Mouse (Mus musculus) heart, embryonic 12.5 days (tissue): Measurements from ENCODE around the gene Agbl4. TPM values are rescaled to one million over a fixed set of nuclear protein-coding genes. Genes with fewer than 3 reads are reported as not detected.
A peak's percentile ranks its signal among the peaks of the same experiment; 100 is the strongest.

Experiments
- ATAC-seq: fragments of 200-750 bp; cut with Nextera tagmentation; 2 replicates; pipeline ENCODE4 v1.8.0; 2017; ENCODE audit warnings: moderate TSS enrichment, moderate library complexity; ENCODE audit not compliant: insufficient number of reproducible peaks, low FRiP score
- H3K27ac ChIP-seq: fragments of 300-500 bp; sonication (generic); 2 replicates; pipeline ENCODE4 v1.5.1; 2016; ENCODE audit warnings: mild to moderate bottlenecking, moderate library complexity; ENCODE audit not compliant: poor library complexity, severe bottlenecking
- H3K27me3 ChIP-seq: fragments of 300-500 bp; sonication (generic); replicated peaks from 2 replicates; pipeline ENCODE4 v1.6.1; 2016; ENCODE audit warnings: mild to moderate bottlenecking, moderate library complexity
- H3K36me3 ChIP-seq: fragments of 300-500 bp; sonication (generic); 2 replicates; pipeline ENCODE4 v1.6.1; 2016; ENCODE audit warnings: mild to moderate bottlenecking, moderate library complexity
- H3K4me1 ChIP-seq: fragments of 300-500 bp; sonication (generic); replicated peaks from 2 replicates; pipeline ENCODE4 v1.6.1; 2016; ENCODE audit warnings: mild to moderate bottlenecking
- H3K4me2 ChIP-seq: fragments of 300-500 bp; sonication (generic); 2 replicates; pipeline ENCODE4 v1.6.1; 2016; ENCODE audit warnings: mild to moderate bottlenecking, moderate library complexity
- H3K4me3 ChIP-seq: fragments of 300-500 bp; sonication (generic); 2 replicates; pipeline ENCODE4 v1.5.1; 2016; ENCODE audit warnings: mild to moderate bottlenecking
- H3K9ac ChIP-seq: fragments of 300-500 bp; sonication (generic); 2 replicates; pipeline ENCODE4 v1.6.1; 2016; ENCODE audit warnings: mild to moderate bottlenecking, moderate library complexity
- H3K9me3 ChIP-seq: fragments of 300-500 bp; sonication (generic); replicated peaks from 2 replicates; pipeline ENCODE4 v1.6.1; 2016; ENCODE audit warnings: mild to moderate bottlenecking, moderate library complexity
- WGBS: fragments of 180-500 bp; shearing (Covaris S2); methylation state at CpG from one replicate; pipeline ENCODE4 v1.1.7; 2016; 5-methylcytosine and 5-hydroxymethylcytosine counted together
- polyA plus RNA-seq: library from polyadenylated mRNA; unstranded; fragments of >200 nt; fragmentation: Nextera tagmentation; extraction: Ambion mirVana; gene quantifications from 2 replicates; pipeline ENCODE4 v1.2.1, GENCODE M21; 2016

The Agbl4 gene
- polyA plus RNA-seq, 1 experiment from 2014 or later, result 0.63 TPM

GRCm38 (mm10) chr4:111626118-111626830, 1228.8 kb downstream of the Agbl4 start:
- ATAC-seq, result peak; percentile 29; the same call in 1 of the 2 replicates
- no peaks in the 10 kb centered on the region for H3K4me1 ChIP-seq
- H3K36me3 ChIP-seq, result no peaks in the 10 kb centered on the region
- H3K4me2 ChIP-seq, result no peak overlapping the region
- 31% methylated on average over 8 of the region's 8 CpGs for WGBS
- H3K27me3 ChIP-seq, result no peaks in the 10 kb centered on the region
- no peak overlapping the region for H3K4me3 ChIP-seq
- H3K27ac ChIP-seq, result no peak overlapping the region
- no peak overlapping the region for H3K9ac ChIP-seq
- H3K9me3 ChIP-seq, result no peaks in the 10 kb centered on the region

GRCm38 (mm10) chr4:111632615-111633014, 1235.2 kb downstream of the Agbl4 start:
- Histone ChIP-seq H3K4me1 (no peaks in the 10 kb centered on the region), H3K9me3 (no peaks in the 10 kb centered on the region), H3K27ac (no peak overlapping the region), H3K9ac (no peak overlapping the region), H3K4me2 (no peak overlapping the region), H3K4me3 (no peak overlapping the region), H3K36me3 (no peaks in the 10 kb centered on the region), H3K27me3 (no peaks in the 10 kb centered on the region)
- ATAC-seq, result no peak
- WGBS, result 70% methylated on average over 1 of the region's 1 CpGs

DNA sequence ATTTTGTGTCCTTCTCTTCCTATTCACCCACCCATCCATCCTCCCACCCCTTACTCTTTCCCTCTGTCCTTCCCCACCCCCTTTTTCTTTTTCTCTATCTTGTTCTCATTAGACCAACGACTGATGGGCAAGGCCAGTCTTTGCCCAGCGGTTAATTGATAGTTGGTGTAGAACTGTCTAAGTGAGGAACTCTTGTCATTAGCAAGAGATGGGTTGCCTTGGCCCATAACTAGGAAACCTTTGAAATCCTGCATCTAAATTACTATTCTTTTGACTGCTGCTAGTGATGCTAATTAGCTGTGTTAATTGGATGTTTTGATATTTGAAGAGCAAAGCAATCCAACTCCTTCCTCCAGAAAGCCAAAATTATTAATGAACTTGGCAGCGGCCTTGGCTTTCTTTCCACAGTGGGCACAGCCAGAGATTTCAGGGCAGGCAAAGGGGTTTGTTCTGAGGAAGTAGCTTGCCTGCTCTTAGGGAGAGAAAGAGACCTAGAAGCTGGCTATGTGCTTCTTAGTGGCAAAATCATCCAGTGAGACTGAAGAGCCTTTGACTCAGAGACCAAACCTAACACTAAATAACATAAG, 1238.2 kb downstream of the Agbl4 start:
- H3K4me2 ChIP-seq, result no peak overlapping the region
- 73% methylated on average over 3 of the region's 3 CpGs for WGBS
- no peaks in the 10 kb centered on the region for H3K27me3 ChIP-seq
- no peak overlapping the region for H3K27ac ChIP-seq
- no peaks in the 10 kb centered on the region for H3K36me3 ChIP-seq
- no peak for ATAC-seq
- no peaks in the 10 kb centered on the region for H3K4me1 ChIP-seq
- no peak overlapping the region for H3K9ac ChIP-seq
- H3K9me3 ChIP-seq, result no peaks in the 10 kb centered on the region
- no peak overlapping the region for H3K4me3 ChIP-seq

DNA sequence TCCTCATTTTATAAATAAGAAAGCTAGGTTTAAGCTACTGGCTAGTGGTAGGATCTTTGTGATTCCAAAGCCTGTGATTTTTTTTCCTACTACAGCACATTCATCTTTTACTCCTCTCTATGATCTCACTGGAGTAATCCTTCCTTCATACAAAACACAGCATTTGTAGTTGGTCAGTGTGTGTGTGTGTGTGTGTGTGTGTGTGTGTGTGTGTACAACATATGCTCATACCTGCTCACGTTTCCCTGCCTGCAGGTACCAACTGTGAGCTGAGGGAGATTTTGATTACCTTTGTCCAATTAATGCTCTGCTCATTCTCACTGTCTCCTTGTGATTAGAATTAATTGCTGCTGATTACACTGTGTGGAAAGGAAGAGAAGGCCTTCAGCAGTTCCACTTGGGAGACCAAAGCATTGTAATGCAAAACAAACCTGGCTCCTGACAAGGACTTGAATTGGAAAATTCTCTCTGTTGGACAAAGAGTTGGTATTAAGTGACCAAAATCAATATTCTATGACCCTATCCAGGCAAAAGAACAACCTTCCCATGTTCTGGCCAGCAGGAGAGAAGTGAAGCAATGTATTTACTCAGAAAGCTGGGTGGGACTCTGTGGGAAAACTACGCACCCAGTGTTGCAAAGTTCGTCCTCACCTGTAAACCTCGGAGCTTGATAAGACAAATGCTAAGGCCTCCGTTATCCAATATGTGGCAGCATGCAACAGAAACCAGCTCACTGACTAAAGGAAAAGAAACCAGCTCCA, 1241.7 kb downstream of the Agbl4 start:
- Histone ChIP-seq H3K4me3 (no peak overlapping the region), H3K36me3 (no peaks in the 10 kb centered on the region), H3K9ac (no peak overlapping the region), H3K27ac (no peak overlapping the region), H3K4me1 (no peaks in the 10 kb centered on the region), H3K9me3 (no peaks in the 10 kb centered on the region), H3K27me3 (no peaks in the 10 kb centered on the region), H3K4me2 (no peak overlapping the region)
- ATAC-seq, result no peak
- WGBS, result 80% methylated on average over 5 of the region's 5 CpGs

- WGBS, result 34% methylated on average over 6 of the region's 6 CpGs
- Histone ChIP-seq H3K27ac (no peak overlapping the region), H3K9me3 (no peaks in the 10 kb centered on the region), H3K4me2 (peak overlapping the region; percentile 58), H3K36me3 (no peaks in the 10 kb centered on the region), H3K4me3 (peak overlapping the region; percentile 23), H3K27me3 (no peaks in the 10 kb centered on the region), H3K4me1 (0 out of 2 replicates have a peak, but pooled peaks cover 8% of the 10 kb centered on the region), H3K9ac (no peak overlapping the region)
- no peak; the same call in 1 of the 2 replicates for ATAC-seq
Measured at GRCm38 (mm10) chr4:111645117-111645830, 1247.8 kb downstream of the Agbl4 start.

GRCm38 (mm10) chr4:111645831-111646166, 1248.3 kb downstream of the Agbl4 start:
- 29% methylated on average over 1 of the region's 1 CpGs for WGBS
- no peak for ATAC-seq
- peak overlapping the region; percentile 23 for H3K4me3 ChIP-seq
- no peaks in the 10 kb centered on the region for H3K9me3 ChIP-seq
- H3K27ac ChIP-seq, result no peak overlapping the region
- H3K36me3 ChIP-seq, result no peaks in the 10 kb centered on the region
- H3K4me1 ChIP-seq, result 0 out of 2 replicates have a peak, but pooled peaks cover 8% of the 10 kb centered on the region
- no peak overlapping the region for H3K9ac ChIP-seq
- peak overlapping the region; percentile 58 for H3K4me2 ChIP-seq
- no peaks in the 10 kb centered on the region for H3K27me3 ChIP-seq

DNA sequence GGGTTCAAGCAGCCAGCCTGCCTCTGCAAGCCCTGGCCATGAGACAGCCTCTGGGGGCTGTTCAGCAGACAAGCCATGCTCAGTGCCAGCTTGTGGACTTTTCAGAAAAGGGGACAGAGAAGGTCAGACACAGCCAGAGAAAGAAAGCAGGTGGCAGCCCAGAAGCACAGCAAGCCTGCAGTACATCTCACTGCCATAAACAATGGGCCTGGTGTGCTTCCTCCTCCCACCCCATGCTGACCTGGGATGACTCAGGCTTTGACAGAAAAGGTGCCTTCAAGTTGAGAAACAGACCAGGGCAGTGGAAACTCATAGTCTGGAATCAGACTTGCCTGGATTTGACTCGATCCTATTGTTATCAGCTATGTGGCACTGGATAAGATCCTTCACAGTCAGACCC, 1256.0 kb downstream of the Agbl4 start:
- Histone ChIP-seq H3K9me3 (no peaks in the 10 kb centered on the region), H3K4me2 (no peak overlapping the region), H3K9ac (no peak overlapping the region), H3K4me3 (no peak overlapping the region), H3K4me1 (0 out of 2 replicates have a peak, but pooled peaks cover 2% of the 10 kb centered on the region), H3K36me3 (no peaks in the 10 kb centered on the region), H3K27me3 (no peaks in the 10 kb centered on the region), H3K27ac (no peak overlapping the region)
- peak; percentile 29; the same call in 1 of the 2 replicates for ATAC-seq
- 16% methylated on average over 1 of the region's 1 CpGs for WGBS

DNA sequence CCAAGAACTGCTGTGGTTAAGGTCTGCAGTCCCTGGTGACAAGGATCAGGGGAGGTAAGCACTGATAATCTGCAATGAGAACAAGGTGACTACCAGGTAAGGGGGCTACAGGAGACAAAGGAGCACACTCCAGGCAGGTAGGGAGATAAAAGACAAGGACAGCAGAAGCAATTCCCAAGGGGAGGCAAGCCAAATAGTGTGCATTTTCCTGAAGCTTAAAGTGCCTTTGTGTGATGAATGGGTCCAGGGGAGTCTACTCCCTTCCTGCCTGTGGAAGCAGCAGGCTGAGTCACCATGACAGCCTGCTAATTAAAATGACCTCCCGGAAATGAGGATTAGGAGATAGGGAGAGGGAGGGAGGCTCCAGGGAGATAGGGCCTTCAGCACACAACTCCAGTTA, 1266.3 kb downstream of the Agbl4 start:
- peaks cover 14% of the 10 kb centered on the region for H3K4me1 ChIP-seq
- no peaks in the 10 kb centered on the region for H3K36me3 ChIP-seq
- H3K27ac ChIP-seq, result peak overlapping the region; percentile 13; the same call in 1 of the 2 replicates
- no peak overlapping the region for H3K4me2 ChIP-seq
- H3K9ac ChIP-seq, result no peak overlapping the region
- H3K4me3 ChIP-seq, result no peak overlapping the region
- peak; percentile 74 for ATAC-seq
- 13% methylated on average over 1 of the region's 1 CpGs for whole genome bisulfite sequencing
- no peaks in the 10 kb centered on the region for H3K27me3 ChIP-seq
- no peaks in the 10 kb centered on the region for H3K9me3 ChIP-seq

GRCm38 (mm10) chr4:111664146-111664545, 1266.7 kb downstream of the Agbl4 start:
- H3K4me2 ChIP-seq, result no peak overlapping the region
- no peak overlapping the region for H3K9ac ChIP-seq
- H3K4me3 ChIP-seq, result no peak overlapping the region
- WGBS, result 37% methylated on average over 3 of the region's 3 CpGs
- ATAC-seq, result no peak
- no peaks in the 10 kb centered on the region for H3K9me3 ChIP-seq
- H3K27ac ChIP-seq, result no peak overlapping the region
- no peaks in the 10 kb centered on the region for H3K36me3 ChIP-seq
- H3K27me3 ChIP-seq, result no peaks in the 10 kb centered on the region
- H3K4me1 ChIP-seq, result peaks cover 14% of the 10 kb centered on the region

DNA sequence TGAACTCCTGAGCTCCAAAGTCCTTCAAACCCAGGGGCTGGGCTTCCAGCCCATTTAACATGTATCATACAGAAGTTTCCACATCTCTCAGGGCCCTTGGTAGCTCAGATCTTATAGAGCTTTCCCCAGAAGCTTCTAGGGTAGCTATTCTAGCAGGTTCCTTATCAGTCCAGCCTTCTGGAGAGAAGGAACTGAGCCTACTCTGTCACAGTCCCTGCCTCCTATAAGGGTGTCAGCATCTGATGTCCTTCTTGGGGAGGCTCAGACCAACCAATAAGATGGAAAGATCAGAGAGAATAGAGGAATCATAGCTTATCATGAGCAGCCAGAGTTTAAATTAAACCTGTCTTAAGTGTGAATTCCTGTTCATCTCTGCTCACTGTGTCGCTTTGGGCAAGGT, 1269.3 kb downstream of the Agbl4 start:
- Histone ChIP-seq H3K27ac (no peak overlapping the region), H3K4me3 (no peak overlapping the region), H3K4me1 (peaks cover 22% of the 10 kb centered on the region), H3K27me3 (no peaks in the 10 kb centered on the region), H3K36me3 (no peaks in the 10 kb centered on the region), H3K4me2 (no peak overlapping the region), H3K9ac (no peak overlapping the region), H3K9me3 (no peaks in the 10 kb centered on the region)
- WGBS, result 57% methylated on average over 1 of the region's 1 CpGs
- no peak for ATAC-seq

DNA sequence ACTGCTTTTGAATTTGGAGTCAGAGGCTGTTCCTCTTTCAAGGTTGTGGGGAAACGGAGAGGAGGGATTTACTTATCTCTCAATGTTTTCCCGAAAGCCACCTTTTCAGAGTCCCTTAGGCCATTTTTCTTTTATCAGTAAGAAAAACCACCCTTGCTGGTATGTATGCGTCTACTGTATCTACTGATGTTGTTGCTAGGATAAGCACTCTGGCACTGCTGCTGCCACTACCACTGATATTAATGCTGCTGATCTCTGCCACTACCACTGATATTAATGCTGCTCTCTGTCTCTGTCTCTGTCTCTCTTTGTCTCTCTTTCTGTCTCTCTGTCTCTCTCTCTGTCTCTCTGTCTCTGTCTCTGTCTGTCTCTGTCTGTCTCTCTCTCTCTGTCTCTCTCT, 1271.9 kb downstream of the Agbl4 start:
- no peak overlapping the region for H3K27ac ChIP-seq
- H3K9ac ChIP-seq, result no peak overlapping the region
- H3K4me3 ChIP-seq, result no peak overlapping the region
- no peaks in the 10 kb centered on the region for H3K27me3 ChIP-seq
- no peak overlapping the region for H3K4me2 ChIP-seq
- H3K9me3 ChIP-seq, result no peaks in the 10 kb centered on the region
- 32% methylated on average over 3 of the region's 3 CpGs for WGBS
- no peak for ATAC-seq
- no peaks in the 10 kb centered on the region for H3K36me3 ChIP-seq
- H3K4me1 ChIP-seq, result peaks cover 9% of the 10 kb centered on the region
